Mouse (Mus musculus) intestine, embryonic 16.5 days (tissue): Measurements from ENCODE around the gene Pcmt1. TPM values are rescaled to one million over a fixed set of nuclear protein-coding genes. Genes with fewer than 3 reads are reported as not detected.
A peak's percentile ranks its signal among the peaks of the same experiment; 100 is the strongest.

ENCODE experiments used
- ATAC-seq: fragments of 200-750 bp; cut with Nextera tagmentation; 2 replicates; pipeline ENCODE4 v1.8.0; 2017; ENCODE audit warnings: moderate TSS enrichment, moderate library complexity
- H3K27ac ChIP-seq: fragments of 300-500 bp; sonication (generic); 2 replicates; pipeline ENCODE4 v1.5.1; 2014; ENCODE audit warnings: mild to moderate bottlenecking, low read length
- H3K27me3 ChIP-seq: fragments of 300-500 bp; sonication (generic); replicated peaks from 2 replicates; pipeline ENCODE4 v1.6.1; 2014; ENCODE audit warnings: low read length, control low read depth, mixed read lengths; ENCODE audit not compliant: control insufficient read depth, insufficient read depth
- H3K36me3 ChIP-seq: fragments of 300-500 bp; sonication (generic); 2 replicates; pipeline ENCODE4 v1.6.1; 2014; ENCODE audit warnings: low read length, control low read depth; ENCODE audit not compliant: control insufficient read depth, insufficient read depth
- H3K4me1 ChIP-seq: fragments of 300-500 bp; sonication (generic); 2 replicates; pipeline ENCODE4 v1.6.1; 2014; ENCODE audit warnings: low read length, control low read depth, mixed read lengths; ENCODE audit not compliant: control insufficient read depth, insufficient read depth
- H3K4me2 ChIP-seq: fragments of 300-500 bp; sonication (generic); 2 replicates; pipeline ENCODE4 v1.6.1; 2014; ENCODE audit warnings: low read depth, low read length, control low read depth
- H3K4me3 ChIP-seq: fragments of 300-500 bp; sonication (generic); 2 replicates; pipeline ENCODE4 v1.5.1; 2014; ENCODE audit warnings: mild to moderate bottlenecking, low read length
- H3K9ac ChIP-seq: fragments of 300-500 bp; sonication (generic); 2 replicates; pipeline ENCODE4 v1.6.1; 2014; ENCODE audit warnings: low read depth, low read length
- H3K9me3 ChIP-seq: fragments of 300-500 bp; sonication (generic); 2 replicates; pipeline ENCODE4 v1.6.1; 2016; ENCODE audit warnings: low read length, control low read depth; ENCODE audit not compliant: control insufficient read depth
- WGBS: fragments of 180-500 bp; shearing (Covaris S2); extraction: QIAGEN DNeasy Blood & Tissue Kit; methylation state at CpG from one replicate; pipeline ENCODE4 v1.1.7; 2014; 5-methylcytosine and 5-hydroxymethylcytosine counted together
- polyA plus RNA-seq: library from polyadenylated mRNA; unstranded; fragments of >200 nt; fragmentation: Nextera tagmentation; extraction: Ambion mirVana; gene quantifications from 2 replicates; pipeline ENCODE4 v1.2.1, GENCODE M21; 2015

Gene Pcmt1
- polyA plus RNA-seq = 105 and 112 TPM in 2 replicates

DNA sequence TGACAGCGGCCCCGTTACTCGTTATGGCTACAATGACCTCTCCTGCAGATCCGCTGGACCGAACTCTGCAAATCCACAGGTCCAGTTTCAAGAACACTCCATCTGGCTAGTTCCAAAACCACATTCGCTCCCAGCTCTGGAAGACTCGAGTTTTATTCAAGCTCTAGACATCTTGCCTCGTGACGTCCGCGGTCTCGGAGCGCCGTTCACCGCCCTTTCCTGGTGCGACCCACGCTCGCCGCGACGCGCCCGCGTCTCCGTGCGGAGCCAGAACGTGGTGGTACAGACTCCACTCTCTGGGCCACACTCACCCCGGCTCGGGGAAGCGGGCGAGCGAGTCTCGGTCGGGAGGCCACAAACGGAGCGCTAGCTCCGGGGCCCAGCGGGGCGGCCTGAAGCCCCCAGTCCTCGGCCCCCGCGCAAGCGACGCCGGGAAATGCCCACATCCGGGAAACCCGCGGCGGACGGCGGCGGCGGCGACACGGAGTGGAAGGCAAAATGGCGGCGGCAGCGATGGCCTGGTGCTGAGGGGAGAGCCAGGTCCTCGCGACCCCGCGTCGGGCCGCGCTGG, at the start of gene Pcmt1, which contains the start of gene Lats1:
Gene Pcmt1 (minus strand): TSS at position 406 of the 571 bp plus-strand sequence.
Gene Lats1 (plus strand): TSS at position 484 of the 571 bp plus-strand sequence.
- H3K9ac ChIP-seq = peak within 1 kb of the TSS; percentile 100

DNA sequence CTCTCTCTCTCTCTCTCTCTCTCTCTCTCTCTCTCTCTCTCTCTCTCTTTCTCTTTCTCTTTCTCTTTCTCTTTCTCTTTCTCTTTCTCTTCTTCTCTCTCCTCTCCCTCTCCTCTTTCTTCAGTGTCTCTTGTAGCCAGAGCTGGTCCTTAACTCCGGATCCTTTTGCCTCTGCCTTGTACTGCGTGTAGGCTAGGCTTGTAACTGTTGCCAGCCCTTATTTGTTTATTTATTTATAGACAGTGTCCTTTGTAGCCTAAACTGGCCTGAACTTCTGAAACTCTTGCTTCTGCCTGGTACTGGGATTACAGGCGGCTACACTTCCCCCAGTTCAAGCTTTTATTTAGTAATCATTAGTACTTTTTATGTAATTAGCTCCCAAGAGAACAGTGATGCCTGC, 46.1 kb upstream of the Pcmt1 start:
- H3K4me3 ChIP-seq = peak overlapping the region; percentile 29
- no peaks in the 10 kb centered on the region for H3K9me3 ChIP-seq
- H3K9ac ChIP-seq = peak overlapping the region; percentile 48
- H3K4me1 ChIP-seq = 0 out of 2 replicates have a peak, but pooled peaks cover 5% of the 10 kb centered on the region
- no peaks in the 10 kb centered on the region for H3K27me3 ChIP-seq
- ATAC-seq = no peak
- 0 out of 2 replicates have a peak, but pooled peaks cover 3% of the 10 kb centered on the region for H3K36me3 ChIP-seq
- peak overlapping the region; percentile 78 for H3K4me2 ChIP-seq
- WGBS = 14% methylated on average over 3 of the region's 3 CpGs
- no peak overlapping the region for H3K27ac ChIP-seq

More for the DNA sequence above, at the start of gene Pcmt1, which contains the start of gene Lats1:
- H3K9me3 ChIP-seq = no peaks in the 10 kb centered on the region
- peak; percentile 89 for ATAC-seq
- under 1% methylated on average over 63 of the region's 65 CpGs for WGBS
- H3K27me3 ChIP-seq = no peaks in the 10 kb centered on the region
- H3K4me2 ChIP-seq = peak within 1 kb of the TSS; percentile 78
- peak within 1 kb of the TSS; percentile 93 for H3K4me3 ChIP-seq
- peak within 1 kb of the TSS; percentile 97 for H3K27ac ChIP-seq
- peaks cover 6% of the 10 kb centered on the region; the same call in 1 of the 2 replicates for H3K36me3 ChIP-seq
- H3K4me1 ChIP-seq = peaks cover 19% of the 10 kb centered on the region

DNA sequence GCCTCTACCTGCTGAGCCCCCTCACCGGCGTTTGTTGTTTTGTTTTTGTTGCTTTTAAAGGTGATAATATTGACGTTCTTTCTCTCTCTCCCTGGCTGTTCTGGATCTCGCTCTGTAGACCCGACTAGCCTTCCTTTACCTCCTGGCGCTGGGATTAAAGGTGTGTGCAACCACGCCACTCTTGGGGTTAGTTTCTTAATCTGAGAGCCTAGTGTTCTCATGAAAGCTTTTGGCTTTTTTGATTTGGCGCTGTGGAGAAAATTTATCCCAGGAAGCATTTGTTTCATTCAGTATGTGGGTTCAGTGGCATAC, 45.5 kb upstream of the Pcmt1 start:
- 0 out of 2 replicates have a peak, but pooled peaks have one; percentile 7 for ATAC-seq
- Histone ChIP-seq H3K4me1 (0 out of 2 replicates have a peak, but pooled peaks cover 5% of the 10 kb centered on the region), H3K9me3 (no peaks in the 10 kb centered on the region), H3K4me2 (peak overlapping the region; percentile 78), H3K27ac (peak overlapping the region; percentile 73), H3K4me3 (peak overlapping the region; percentile 84), H3K27me3 (no peaks in the 10 kb centered on the region), H3K9ac (peak overlapping the region; percentile 78), H3K36me3 (0 out of 2 replicates have a peak, but pooled peaks cover 3% of the 10 kb centered on the region)
- WGBS = 0% methylated on average over 8 of the region's 8 CpGs

DNA sequence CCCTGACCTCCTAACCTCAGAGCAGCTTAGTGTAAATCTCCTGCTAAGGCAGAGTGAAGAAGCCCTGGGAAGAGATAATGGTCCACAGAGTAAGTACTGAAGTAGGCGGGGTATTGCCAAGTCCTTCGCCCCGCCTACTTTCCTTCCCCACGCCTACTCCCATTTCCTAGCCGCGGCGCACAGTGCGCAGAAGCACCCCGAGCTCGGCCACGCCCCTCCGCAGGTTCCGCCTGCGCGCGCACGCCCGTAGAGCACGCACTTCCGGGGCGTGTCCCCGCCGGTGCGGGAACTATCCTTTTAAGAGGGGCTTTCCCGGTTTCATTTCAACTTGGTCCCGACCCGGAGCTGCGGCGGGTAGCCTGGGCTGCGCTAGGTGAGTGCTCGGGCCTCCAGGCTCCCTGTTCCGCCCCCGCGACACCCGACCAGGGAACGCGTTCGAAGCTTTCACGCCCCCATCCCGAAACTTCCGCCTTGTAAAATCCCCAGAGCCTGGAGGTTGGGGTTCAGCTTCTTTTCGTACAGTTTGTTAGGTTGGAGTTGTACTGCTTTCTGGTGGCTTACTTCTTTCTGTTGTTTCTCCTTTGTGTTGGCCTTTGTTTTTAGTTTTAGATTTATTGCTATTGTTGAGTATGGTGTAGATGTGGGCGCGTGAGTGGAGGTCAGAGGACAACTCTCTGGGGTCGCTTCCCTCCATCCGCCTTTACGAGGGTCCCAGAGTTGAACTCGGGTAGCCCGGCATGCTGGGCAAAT, 45.0 kb upstream of the Pcmt1 start, which contains the start of gene Katna1:
Gene Katna1 (plus strand): TSS at position 250 of the 750 bp plus-strand sequence.
- WGBS = under 1% methylated on average over 49 of the region's 49 CpGs
- Histone ChIP-seq H3K36me3 (0 out of 2 replicates have a peak, but pooled peaks cover 3% of the 10 kb centered on the region), H3K9me3 (no peaks in the 10 kb centered on the region), H3K4me1 (0 out of 2 replicates have a peak, but pooled peaks cover 5% of the 10 kb centered on the region), H3K4me2 (peak within 1 kb of the TSS; percentile 78), H3K4me3 (peak within 1 kb of the TSS; percentile 84), H3K27ac (peak within 1 kb of the TSS; percentile 73), H3K9ac (peak within 1 kb of the TSS; percentile 78), H3K27me3 (no peaks in the 10 kb centered on the region)
- ATAC-seq = peak; percentile 99

DNA sequence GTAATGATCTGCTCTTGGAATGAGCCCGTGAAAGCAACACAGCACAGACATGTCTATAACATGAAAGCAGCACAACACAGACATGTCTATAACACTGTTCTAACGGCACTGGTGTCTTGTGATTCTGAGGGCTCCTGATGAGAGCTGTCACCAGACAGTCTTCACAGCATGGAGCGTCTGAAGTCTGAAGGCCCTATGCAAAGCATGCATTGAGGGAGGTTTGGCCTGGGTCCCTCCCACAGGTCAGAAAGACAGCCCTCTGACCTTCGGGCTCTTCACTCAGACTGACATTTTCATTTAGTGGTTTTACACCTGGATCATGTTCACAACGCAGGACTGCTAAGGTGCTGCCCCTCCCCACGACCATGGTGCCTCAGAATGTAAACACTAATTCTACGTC, 34.1 kb upstream of the Pcmt1 start:
- Histone ChIP-seq H3K9ac (no peak overlapping the region), H3K27me3 (no peaks in the 10 kb centered on the region), H3K9me3 (no peaks in the 10 kb centered on the region), H3K36me3 (peaks cover 15% of the 10 kb centered on the region; the same call in 1 of the 2 replicates), H3K4me3 (no peak overlapping the region), H3K4me1 (no peaks in the 10 kb centered on the region), H3K4me2 (no peak overlapping the region), H3K27ac (no peak overlapping the region)
- WGBS = 69% methylated on average over 7 of the region's 7 CpGs
- no peak for ATAC-seq

DNA sequence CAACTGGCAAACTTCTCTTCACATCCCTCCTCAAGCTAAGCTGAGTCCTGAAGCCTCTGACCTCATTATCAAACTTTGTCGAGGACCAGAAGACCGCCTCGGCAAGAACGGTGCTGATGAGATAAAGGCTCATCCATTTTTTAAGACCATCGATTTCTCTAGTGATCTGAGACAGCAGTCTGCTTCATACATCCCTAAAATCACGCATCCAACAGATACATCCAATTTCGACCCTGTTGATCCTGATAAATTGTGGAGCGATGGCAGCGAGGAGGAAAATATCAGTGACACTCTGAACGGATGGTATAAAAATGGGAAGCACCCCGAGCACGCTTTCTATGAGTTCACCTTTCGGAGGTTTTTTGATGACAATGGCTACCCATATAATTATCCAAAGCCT, 31.6 kb upstream of the Pcmt1 start:
- Histone ChIP-seq H3K4me1 (no peaks in the 10 kb centered on the region), H3K36me3 (peaks cover 18% of the 10 kb centered on the region; the same call in 1 of the 2 replicates), H3K4me2 (no peak overlapping the region), H3K4me3 (no peak overlapping the region), H3K9ac (no peak overlapping the region), H3K27me3 (no peaks in the 10 kb centered on the region), H3K9me3 (no peaks in the 10 kb centered on the region), H3K27ac (no peak overlapping the region)
- no peak for ATAC-seq
- 94% methylated on average over 13 of the region's 13 CpGs for WGBS

DNA sequence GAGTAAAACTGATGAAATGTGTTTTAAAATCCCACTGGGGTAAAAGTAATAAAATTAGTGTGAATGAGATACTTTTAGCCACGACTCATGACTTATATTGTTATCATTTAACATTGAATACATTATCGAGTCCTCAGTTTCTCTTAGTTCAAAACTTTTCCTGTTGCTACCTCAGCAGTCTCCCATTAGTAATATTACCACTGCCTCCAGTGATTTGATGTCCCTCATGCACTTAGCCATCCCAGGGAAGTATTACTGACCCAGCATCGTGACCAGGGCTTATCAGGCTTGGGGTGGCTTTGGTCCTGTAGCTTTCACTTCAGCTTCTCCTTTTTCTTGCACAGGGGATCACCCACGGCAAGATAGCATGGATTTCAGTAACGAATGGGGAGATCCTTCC, 29.2 kb upstream of the Pcmt1 start:
- no peak overlapping the region for H3K9ac ChIP-seq
- no peak overlapping the region for H3K4me2 ChIP-seq
- 95% methylated on average over 5 of the region's 5 CpGs for WGBS
- H3K9me3 ChIP-seq = no peaks in the 10 kb centered on the region
- H3K4me1 ChIP-seq = no peaks in the 10 kb centered on the region
- H3K27ac ChIP-seq = no peak overlapping the region
- peaks cover 18% of the 10 kb centered on the region; the same call in 1 of the 2 replicates for H3K36me3 ChIP-seq
- H3K27me3 ChIP-seq = no peaks in the 10 kb centered on the region
- no peak overlapping the region for H3K4me3 ChIP-seq
- ATAC-seq = no peak

DNA sequence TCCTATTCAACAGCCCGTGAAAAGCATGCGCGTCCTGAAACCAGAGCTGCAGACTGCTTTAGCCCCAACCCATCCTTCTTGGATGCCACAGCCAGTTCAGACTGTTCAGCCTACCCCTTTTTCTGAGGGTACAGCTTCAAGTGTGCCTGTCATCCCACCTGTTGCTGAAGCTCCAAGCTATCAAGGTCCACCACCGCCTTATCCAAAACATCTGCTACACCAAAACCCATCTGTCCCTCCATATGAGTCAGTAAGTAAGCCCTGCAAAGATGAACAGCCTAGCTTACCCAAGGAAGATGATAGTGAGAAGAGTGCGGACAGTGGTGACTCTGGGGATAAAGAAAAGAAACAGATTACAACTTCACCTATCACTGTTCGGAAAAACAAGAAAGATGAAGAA, 21.6 kb upstream of the Pcmt1 start:
- no peak for ATAC-seq
- Histone ChIP-seq H3K9me3 (no peaks in the 10 kb centered on the region), H3K27me3 (no peaks in the 10 kb centered on the region), H3K36me3 (peaks cover 22% of the 10 kb centered on the region), H3K4me2 (no peak overlapping the region), H3K4me1 (no peaks in the 10 kb centered on the region), H3K9ac (no peak overlapping the region), H3K4me3 (no peak overlapping the region), H3K27ac (no peak overlapping the region)
- WGBS = 96% methylated on average over 6 of the region's 6 CpGs

DNA sequence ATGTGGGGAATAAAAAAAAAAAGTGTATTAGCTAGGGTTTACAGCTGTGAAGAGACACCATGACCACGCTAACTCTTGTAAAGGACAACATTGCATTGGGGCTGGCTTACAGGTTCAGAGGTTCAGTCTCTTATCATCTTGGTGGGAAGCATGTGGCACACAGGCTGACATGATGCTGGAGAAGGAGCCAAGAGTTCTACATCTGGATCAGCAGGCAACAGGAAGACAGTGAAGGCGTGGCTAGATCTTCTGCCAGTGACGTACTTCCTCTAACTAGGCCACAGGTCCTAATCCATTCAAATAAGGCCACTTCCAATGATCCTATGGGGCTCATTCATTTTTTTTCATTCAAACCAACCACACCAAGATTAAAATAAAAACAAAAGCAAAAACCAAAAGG, 19.2 kb upstream of the Pcmt1 start:
- Histone ChIP-seq H3K4me3 (no peak overlapping the region), H3K27me3 (no peaks in the 10 kb centered on the region), H3K36me3 (peaks cover 22% of the 10 kb centered on the region), H3K9me3 (no peaks in the 10 kb centered on the region), H3K9ac (no peak overlapping the region), H3K4me2 (no peak overlapping the region), H3K27ac (no peak overlapping the region), H3K4me1 (no peaks in the 10 kb centered on the region)
- ATAC-seq = no peak
- WGBS = 84% methylated on average over 3 of the region's 3 CpGs
